Mouse (Mus musculus): ENCODE data around the gene Adamts2. TPM values are rescaled to one million over a fixed set of nuclear protein-coding genes. Genes with fewer than 3 reads are reported as not detected.
A peak's percentile ranks its signal among the peaks of the same experiment; 100 is the strongest.

Gene Adamts2
- polyA plus RNA-seq, 1 experiment from 2014 or later: 0.61 TPM

DNA sequence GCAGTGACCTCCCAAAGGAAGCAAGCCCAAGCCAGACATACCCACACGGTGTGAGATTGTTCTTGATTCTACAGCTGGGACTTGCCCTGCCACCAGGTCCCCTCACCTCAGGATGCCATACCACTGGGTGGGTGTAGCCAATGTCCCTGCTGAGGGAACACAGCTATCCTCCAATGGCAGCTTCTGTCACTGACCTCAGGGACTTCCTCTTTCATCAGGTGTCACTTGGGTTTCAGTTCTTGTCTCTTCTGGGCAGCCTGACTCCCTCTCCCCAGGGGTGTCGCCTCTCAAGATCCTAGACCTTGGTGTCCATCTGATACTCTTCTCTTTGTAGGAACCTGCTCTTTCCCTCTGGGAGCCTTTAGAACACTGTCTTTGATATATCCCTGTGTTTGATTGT lies 28.6 kb downstream of the Adamts2 start:
- no peak overlapping the region for H3K9ac ChIP-seq (ENCODE audit: low read length)
- H3K9me3 ChIP-seq (ENCODE audit: control insufficient read depth, low read length): no peaks in the 10 kb centered on the region
- no peak for ATAC-seq (ENCODE audit: insufficient number of reproducible peaks, low FRiP score, low TSS enrichment, low read depth)
- no peaks in the 10 kb centered on the region for H3K27me3 ChIP-seq (ENCODE audit: control insufficient read depth, insufficient read depth, low read length)
- H3K4me2 ChIP-seq (ENCODE audit: low read depth, severe bottlenecking): no peak overlapping the region
- no peak overlapping the region for H3K27ac ChIP-seq (replicated peaks; ENCODE audit: low read depth, low read length)
- no peak for DNase-seq (ENCODE audit: low spot score)
- H3K4me3 ChIP-seq (ENCODE audit: low read depth, low read length): no peak overlapping the region
- WGBS: 63% methylated on average over 2 of the region's 2 CpGs
- no peaks in the 10 kb centered on the region for H3K36me3 ChIP-seq (ENCODE audit: control insufficient read depth, insufficient read depth, low read length)
- H3K4me1 ChIP-seq (ENCODE audit: control insufficient read depth, insufficient read depth, low read length): no peaks in the 10 kb centered on the region

- no peak overlapping the region for H3K4me3 ChIP-seq (ENCODE audit: low read depth, low read length)
- no peaks in the 10 kb centered on the region for H3K4me1 ChIP-seq (ENCODE audit: control insufficient read depth, insufficient read depth, low read length)
- DNase-seq (ENCODE audit: low spot score): no peak
- ATAC-seq (ENCODE audit: insufficient number of reproducible peaks, low FRiP score, low TSS enrichment, low read depth): 0 out of 2 replicates have a peak, but pooled peaks have one; percentile 31
- H3K27ac ChIP-seq (replicated peaks; ENCODE audit: low read depth, low read length): no peak overlapping the region
- WGBS: 60% methylated on average over 4 of the region's 4 CpGs
- no peak overlapping the region for H3K9ac ChIP-seq (ENCODE audit: low read length)
- no peaks in the 10 kb centered on the region for H3K27me3 ChIP-seq (ENCODE audit: control insufficient read depth, insufficient read depth, low read length)
- H3K36me3 ChIP-seq (ENCODE audit: control insufficient read depth, insufficient read depth, low read length): no peaks in the 10 kb centered on the region
- H3K9me3 ChIP-seq (ENCODE audit: control insufficient read depth, low read length): no peaks in the 10 kb centered on the region
- H3K4me2 ChIP-seq (ENCODE audit: low read depth, severe bottlenecking): no peak overlapping the region
Measured at GRCm38 (mm10) chr11:50632270-50632669, 30.4 kb downstream of the Adamts2 start.

- Histone ChIP-seq H3K4me1 (ENCODE audit: control insufficient read depth, insufficient read depth, low read length) (no peaks in the 10 kb centered on the region), H3K27ac (replicated peaks; ENCODE audit: low read depth, low read length) (no peak overlapping the region), H3K9me3 (ENCODE audit: control insufficient read depth, low read length) (no peaks in the 10 kb centered on the region), H3K27me3 (ENCODE audit: control insufficient read depth, insufficient read depth, low read length) (no peaks in the 10 kb centered on the region), H3K36me3 (ENCODE audit: control insufficient read depth, insufficient read depth, low read length) (no peaks in the 10 kb centered on the region), H3K9ac (ENCODE audit: low read length) (no peak overlapping the region), H3K4me2 (ENCODE audit: low read depth, severe bottlenecking) (no peak overlapping the region), H3K4me3 (ENCODE audit: low read depth, low read length) (no peak overlapping the region)
- WGBS: 52% methylated on average over 2 of the region's 2 CpGs
- DNase-seq (ENCODE audit: low spot score) (no peak), ATAC-seq (ENCODE audit: insufficient number of reproducible peaks, low FRiP score, low TSS enrichment, low read depth) (no peak)
Measured at GRCm38 (mm10) chr11:50635051-50635590, 33.2 kb downstream of the Adamts2 start.

GRCm38 (mm10) chr11:50637026-50637425 lies 35.1 kb downstream of the Adamts2 start:
- ATAC-seq (ENCODE audit: insufficient number of reproducible peaks, low FRiP score, low TSS enrichment, low read depth) (no peak), DNase-seq (ENCODE audit: low spot score) (no peak)
- no peak overlapping the region for H3K9ac ChIP-seq (ENCODE audit: low read length)
- H3K36me3 ChIP-seq (ENCODE audit: control insufficient read depth, insufficient read depth, low read length): no peaks in the 10 kb centered on the region
- WGBS: 91% methylated on average over 11 of the region's 11 CpGs
- H3K9me3 ChIP-seq (ENCODE audit: control insufficient read depth, low read length): no peaks in the 10 kb centered on the region
- H3K4me3 ChIP-seq (ENCODE audit: low read depth, low read length): no peak overlapping the region
- H3K4me2 ChIP-seq (ENCODE audit: low read depth, severe bottlenecking): no peak overlapping the region
- H3K27me3 ChIP-seq (ENCODE audit: control insufficient read depth, insufficient read depth, low read length): no peaks in the 10 kb centered on the region
- no peak overlapping the region for H3K27ac ChIP-seq (replicated peaks; ENCODE audit: low read depth, low read length)
- no peaks in the 10 kb centered on the region for H3K4me1 ChIP-seq (ENCODE audit: control insufficient read depth, insufficient read depth, low read length)

GRCm38 (mm10) chr11:50638197-50638867 lies 36.4 kb downstream of the Adamts2 start:
- DNase-seq (ENCODE audit: low spot score): no peak
- H3K27me3 ChIP-seq (ENCODE audit: control insufficient read depth, insufficient read depth, low read length): no peaks in the 10 kb centered on the region
- ATAC-seq (ENCODE audit: insufficient number of reproducible peaks, low FRiP score, low TSS enrichment, low read depth): no peak
- H3K9ac ChIP-seq (ENCODE audit: low read length): no peak overlapping the region
- no peak overlapping the region for H3K4me2 ChIP-seq (ENCODE audit: low read depth, severe bottlenecking)
- no peak overlapping the region for H3K27ac ChIP-seq (replicated peaks; ENCODE audit: low read depth, low read length)
- H3K36me3 ChIP-seq (ENCODE audit: control insufficient read depth, insufficient read depth, low read length): no peaks in the 10 kb centered on the region
- H3K4me3 ChIP-seq (ENCODE audit: low read depth, low read length): no peak overlapping the region
- WGBS: 93% methylated on average over 13 of the region's 13 CpGs
- H3K4me1 ChIP-seq (ENCODE audit: control insufficient read depth, insufficient read depth, low read length): no peaks in the 10 kb centered on the region
- H3K9me3 ChIP-seq (ENCODE audit: control insufficient read depth, low read length): no peaks in the 10 kb centered on the region

DNA sequence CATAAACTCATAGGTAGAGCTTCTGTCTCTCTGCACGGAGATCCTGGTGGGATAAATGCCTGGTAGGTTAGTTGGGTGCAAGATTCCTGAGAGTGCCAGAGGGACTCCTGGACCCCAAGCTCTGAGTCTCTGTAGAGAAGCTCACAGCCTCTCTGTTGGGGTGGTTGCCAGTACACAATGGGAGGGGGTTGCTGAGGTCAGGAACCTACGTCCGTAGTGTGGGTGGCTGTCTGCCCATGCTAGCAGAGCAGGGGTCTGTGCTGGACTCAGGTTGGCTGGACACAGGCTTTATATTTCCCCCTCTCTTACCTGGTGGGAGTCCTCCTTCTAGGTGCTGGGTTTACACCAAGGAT lies 37.0 kb downstream of the Adamts2 start:
- no peak overlapping the region for H3K4me3 ChIP-seq (ENCODE audit: low read depth, low read length)
- H3K9me3 ChIP-seq (ENCODE audit: control insufficient read depth, low read length): no peaks in the 10 kb centered on the region
- DNase-seq (ENCODE audit: low spot score) (no peak), ATAC-seq (ENCODE audit: insufficient number of reproducible peaks, low FRiP score, low TSS enrichment, low read depth) (no peak)
- no peaks in the 10 kb centered on the region for H3K36me3 ChIP-seq (ENCODE audit: control insufficient read depth, insufficient read depth, low read length)
- no peak overlapping the region for H3K27ac ChIP-seq (replicated peaks; ENCODE audit: low read depth, low read length)
- 89% methylated on average over 3 of the region's 3 CpGs for WGBS
- no peak overlapping the region for H3K9ac ChIP-seq (ENCODE audit: low read length)
- no peaks in the 10 kb centered on the region for H3K4me1 ChIP-seq (ENCODE audit: control insufficient read depth, insufficient read depth, low read length)
- H3K27me3 ChIP-seq (ENCODE audit: control insufficient read depth, insufficient read depth, low read length): no peaks in the 10 kb centered on the region
- no peak overlapping the region for H3K4me2 ChIP-seq (ENCODE audit: low read depth, severe bottlenecking)

GRCm38 (mm10) chr11:50642583-50642982 lies 40.7 kb downstream of the Adamts2 start:
- ATAC-seq (ENCODE audit: insufficient number of reproducible peaks, low FRiP score, low TSS enrichment, low read depth) (no peak), DNase-seq (ENCODE audit: low spot score) (no peak)
- H3K4me2 ChIP-seq (ENCODE audit: low read depth, severe bottlenecking): no peak overlapping the region
- no peak overlapping the region for H3K4me3 ChIP-seq (ENCODE audit: low read depth, low read length)
- no peaks in the 10 kb centered on the region for H3K9me3 ChIP-seq (ENCODE audit: control insufficient read depth, low read length)
- H3K9ac ChIP-seq (ENCODE audit: low read length): no peak overlapping the region
- 90% methylated on average over 3 of the region's 3 CpGs for WGBS
- no peak overlapping the region for H3K27ac ChIP-seq (replicated peaks; ENCODE audit: low read depth, low read length)
- H3K36me3 ChIP-seq (ENCODE audit: control insufficient read depth, insufficient read depth, low read length): no peaks in the 10 kb centered on the region
- no peaks in the 10 kb centered on the region for H3K27me3 ChIP-seq (ENCODE audit: control insufficient read depth, insufficient read depth, low read length)
- no peaks in the 10 kb centered on the region for H3K4me1 ChIP-seq (ENCODE audit: control insufficient read depth, insufficient read depth, low read length)

- H3K27ac ChIP-seq (replicated peaks; ENCODE audit: low read depth, low read length): no peak overlapping the region
- H3K4me1 ChIP-seq (ENCODE audit: control insufficient read depth, insufficient read depth, low read length): no peaks in the 10 kb centered on the region
- no peak overlapping the region for H3K4me3 ChIP-seq (ENCODE audit: low read depth, low read length)
- no peaks in the 10 kb centered on the region for H3K27me3 ChIP-seq (ENCODE audit: control insufficient read depth, insufficient read depth, low read length)
- ATAC-seq (ENCODE audit: insufficient number of reproducible peaks, low FRiP score, low TSS enrichment, low read depth): no peak
- H3K36me3 ChIP-seq (ENCODE audit: control insufficient read depth, insufficient read depth, low read length): no peaks in the 10 kb centered on the region
- H3K9me3 ChIP-seq (ENCODE audit: control insufficient read depth, low read length): peaks cover 2% of the 10 kb centered on the region; the same call in 1 of the 2 replicates
- H3K4me2 ChIP-seq (ENCODE audit: low read depth, severe bottlenecking): no peak overlapping the region
- H3K9ac ChIP-seq (ENCODE audit: low read length): no peak overlapping the region
- WGBS: 85% methylated on average over 4 of the region's 4 CpGs
- DNase-seq (ENCODE audit: low spot score): no peak
Measured at GRCm38 (mm10) chr11:50646148-50646547, 44.3 kb downstream of the Adamts2 start.
